Mouse (Mus musculus) gastrocnemius, postnatal 36 days (tissue): ENCODE results near the gene Myh7. TPM values are rescaled to one million over a fixed set of nuclear protein-coding genes. Genes with fewer than 3 reads are reported as not detected.
"Not testable (repeated sequence)": the region's sequence is repeated elsewhere in the genome, so short reads cannot be mapped to it uniquely, and the experiment has no call there.

Experiments used
- DNase-seq, 2 experiments: peaks; one replicate each; pipeline ENCODE4 v3.0.0; 2022
- intact Hi-C: fragments of 180-260 bp; cut with DNase I; formaldehyde crosslinking; loops from one replicate; pipeline ENCODE4 v1.15.1; 2025
- total RNA-seq, 2 experiments: library from RNA; stranded (reverse); gene quantifications; 2 replicates each; pipeline ENCODE4 v1.2.3; 2021

Gene Myh7
- total RNA-seq, 2 experiments from 2014 or later = 194 to 1,204 TPM

- intact Hi-C loops = loop anchor here (10.0 kb wide), 1 partner anchor 161 kb away; no protein-coding TSS in a partner anchor
- DNase-seq = no peak
Observed at GRCm38 (mm10) chr14:55005967-55006366, 11.5 kb upstream of the Myh7 start.

GRCm38 (mm10) chr14:55005506-55005905 lies 11.1 kb upstream of the Myh7 start:
- no peak for DNase-seq
- intact Hi-C loops = loop anchor here (10.0 kb wide), 1 partner anchor 161 kb away; no protein-coding TSS in a partner anchor

- DNase-seq = no peak
- intact Hi-C loops = loop anchor here (10.0 kb wide), 1 partner anchor 159 kb away; no protein-coding TSS in a partner anchor
Observed at GRCm38 (mm10) chr14:55003878-55004855, 9.7 kb upstream of the Myh7 start.

- intact Hi-C loops = loop anchor here (10.0 kb wide), 1 partner anchor 158 kb away; no protein-coding TSS in a partner anchor
- DNase-seq = no peak
Observed at GRCm38 (mm10) chr14:55002687-55003120, 8.3 kb upstream of the Myh7 start.

GRCm38 (mm10) chr14:55001938-55002686 lies 7.7 kb upstream of the Myh7 start:
- intact Hi-C loops = loop anchor here (10.0 kb wide), 1 partner anchor 157 kb away; no protein-coding TSS in a partner anchor
- no peak for DNase-seq

GRCm38 (mm10) chr14:55001446-55001845 lies 7.0 kb upstream of the Myh7 start:
- intact Hi-C loops = loop anchor here (10.0 kb wide), 1 partner anchor 157 kb away; no protein-coding TSS in a partner anchor

GRCm38 (mm10) chr14:55000814-55001213 lies 6.4 kb upstream of the Myh7 start:
- no peak for DNase-seq
- intact Hi-C loops = loop anchor here (10.0 kb wide), 1 partner anchor 156 kb away; no protein-coding TSS in a partner anchor

More at GRCm38 (mm10) chr14:55001446-55001845, 7.0 kb upstream of the Myh7 start:
- DNase-seq = no peak

- DNase-seq = not testable (repeated sequence)
- intact Hi-C loops = loop anchor here (10.0 kb wide), 1 partner anchor 155 kb away; no protein-coding TSS in a partner anchor
Observed at GRCm38 (mm10) chr14:54999868-55000267, 5.4 kb upstream of the Myh7 start.

GRCm38 (mm10) chr14:54998680-54999079 lies 4.3 kb upstream of the Myh7 start:
- intact Hi-C loops = no loop called here
- DNase-seq = no peak

- intact Hi-C loops = no loop called here
- no peak for DNase-seq
Observed at GRCm38 (mm10) chr14:54997297-54997696, 2.9 kb upstream of the Myh7 start.

- intact Hi-C loops = no loop called here
- no peak for DNase-seq
Observed at GRCm38 (mm10) chr14:54996793-54997192, 2.4 kb upstream of the Myh7 start.

- intact Hi-C loops = no loop called here
- DNase-seq = no peak
Observed at GRCm38 (mm10) chr14:54995457-54996138, 1.2 kb upstream of the Myh7 start.

- intact Hi-C loops = no loop called here
- no peak for DNase-seq
Observed at GRCm38 (mm10) chr14:54994869-54995186, 402 bp upstream of the Myh7 start.

GRCm38 (mm10) chr14:54993636-54994035 lies 790 bp downstream of the Myh7 start:
- intact Hi-C loops = no loop called here
- no peak for DNase-seq

GRCm38 (mm10) chr14:54992196-54992595 lies 2.2 kb downstream of the Myh7 start:
- no peak for DNase-seq
- intact Hi-C loops = no loop called here

- no peak for DNase-seq
- intact Hi-C loops = no loop called here
Observed at GRCm38 (mm10) chr14:54989886-54990441, 4.5 kb downstream of the Myh7 start.

- DNase-seq = no peak
- intact Hi-C loops = no loop called here
Observed at GRCm38 (mm10) chr14:54988882-54989281, 5.5 kb downstream of the Myh7 start.

GRCm38 (mm10) chr14:54988350-54988874 lies 6.0 kb downstream of the Myh7 start:
- intact Hi-C loops, DNase-seq: not testable (repeated sequence)

- intact Hi-C loops = no loop called here
- no peak for DNase-seq
Observed at GRCm38 (mm10) chr14:54981934-54982333, 12.5 kb downstream of the Myh7 start.

- no peak for DNase-seq
- intact Hi-C loops = no loop called here
Observed at GRCm38 (mm10) chr14:54978664-54979063, 15.8 kb downstream of the Myh7 start.
